Mouse (Mus musculus) liver, embryonic 13.5 days (tissue): ENCODE results near the gene Hspb9. TPM values are rescaled to one million over a fixed set of nuclear protein-coding genes. Genes with fewer than 3 reads are reported as not detected.
A peak's percentile ranks its signal among the peaks of the same experiment; 100 is the strongest.

Experiments used
- ATAC-seq: fragments of 200-750 bp; cut with Nextera tagmentation; 2 replicates; pipeline ENCODE4 v1.8.0; 2017; ENCODE audit warnings: low read depth, mild to moderate bottlenecking, moderate number of reproducible peaks, moderate library complexity
- DNase-seq: peaks from one replicate; pipeline ENCODE4 v3.0.0; 2022
- H3K27ac ChIP-seq: fragments of 300-500 bp; sonication (generic); 2 replicates; pipeline ENCODE4 v1.5.1; 2015; ENCODE audit warnings: moderate library complexity, mild to moderate bottlenecking, inconsistent platforms
- H3K27me3 ChIP-seq: fragments of 300-500 bp; sonication (generic); 2 replicates; pipeline ENCODE4 v1.6.1; 2015; ENCODE audit warnings: mild to moderate bottlenecking, inconsistent platforms
- H3K36me3 ChIP-seq: fragments of 300-500 bp; sonication (generic); 2 replicates; pipeline ENCODE4 v1.6.1; 2015; ENCODE audit warnings: mild to moderate bottlenecking, inconsistent platforms
- H3K4me1 ChIP-seq: fragments of 300-500 bp; sonication (generic); replicated peaks from 2 replicates; pipeline ENCODE4 v1.6.1; 2015; ENCODE audit warnings: inconsistent platforms
- H3K4me2 ChIP-seq: fragments of 300-500 bp; sonication (generic); 2 replicates; pipeline ENCODE4 v1.6.1; 2015; ENCODE audit warnings: inconsistent platforms, mild to moderate bottlenecking, moderate library complexity
- H3K4me3 ChIP-seq: fragments of 300-500 bp; sonication (generic); replicated peaks from 2 replicates; pipeline ENCODE4 v1.5.1; 2015; ENCODE audit warnings: mild to moderate bottlenecking, inconsistent platforms
- H3K9ac ChIP-seq: fragments of 300-500 bp; sonication (generic); 2 replicates; pipeline ENCODE4 v1.6.1; 2015; ENCODE audit warnings: mild to moderate bottlenecking, inconsistent platforms
- H3K9me3 ChIP-seq: fragments of 300-500 bp; sonication (generic); replicated peaks from 2 replicates; pipeline ENCODE4 v1.6.1; 2016; ENCODE audit warnings: inconsistent platforms
- WGBS: fragments of 180-500 bp; shearing (Covaris S2); methylation state at CpG from one replicate; pipeline ENCODE4 v1.1.7; 2015; ENCODE audit not compliant: insufficient replicate concordance; 5-methylcytosine and 5-hydroxymethylcytosine counted together
- polyA plus RNA-seq: library from polyadenylated mRNA; unstranded; fragments of >200 nt; fragmentation: Nextera tagmentation; extraction: Ambion mirVana; gene quantifications from 2 replicates; pipeline ENCODE4 v1.2.1, GENCODE M21; 2015

The Hspb9 gene
- polyA plus RNA-seq, 1 experiment from 2014 or later: 0.43 TPM

- H3K27ac ChIP-seq: peak overlapping the region; percentile 97
- 69% methylated on average over 9 of the region's 9 CpGs for WGBS
- DNase-seq (no peak), ATAC-seq (no peak)
- peaks cover 48% of the 10 kb centered on the region for H3K36me3 ChIP-seq
- H3K4me2 ChIP-seq: peak overlapping the region; percentile 98
- H3K4me3 ChIP-seq: peak overlapping the region; percentile 99
- peak overlapping the region; percentile 99 for H3K9ac ChIP-seq
- peaks cover 86% of the 10 kb centered on the region for H3K4me1 ChIP-seq
- H3K9me3 ChIP-seq: no peaks in the 10 kb centered on the region
- no peaks in the 10 kb centered on the region for H3K27me3 ChIP-seq
Measured at GRCm38 (mm10) chr11:100735134-100735865, 21.6 kb downstream of the Hspb9 start.

- H3K4me1 ChIP-seq: peaks cover 78% of the 10 kb centered on the region
- no peaks in the 10 kb centered on the region for H3K9me3 ChIP-seq
- peak overlapping the region; percentile 98 for H3K4me2 ChIP-seq
- ATAC-seq (no peak), DNase-seq (no peak)
- H3K36me3 ChIP-seq: peaks cover 40% of the 10 kb centered on the region
- H3K4me3 ChIP-seq: peak overlapping the region; percentile 99
- H3K9ac ChIP-seq: peak overlapping the region; percentile 99
- WGBS: 22% methylated on average over 14 of the region's 14 CpGs
- H3K27ac ChIP-seq: peak overlapping the region; percentile 97
- no peaks in the 10 kb centered on the region for H3K27me3 ChIP-seq
Measured at GRCm38 (mm10) chr11:100735954-100736745, 22.5 kb downstream of the Hspb9 start.

- peak overlapping the region; percentile 98 for H3K4me2 ChIP-seq
- DNase-seq (no peak), ATAC-seq (no peak)
- H3K4me1 ChIP-seq: peaks cover 72% of the 10 kb centered on the region
- peak overlapping the region; percentile 99 for H3K9ac ChIP-seq
- H3K27ac ChIP-seq: peak overlapping the region; percentile 97
- H3K4me3 ChIP-seq: peak overlapping the region; percentile 99
- H3K27me3 ChIP-seq: no peaks in the 10 kb centered on the region
- peaks cover 34% of the 10 kb centered on the region for H3K36me3 ChIP-seq
- 37% methylated on average over 4 of the region's 4 CpGs for WGBS
- H3K9me3 ChIP-seq: no peaks in the 10 kb centered on the region
Measured at GRCm38 (mm10) chr11:100736746-100737080, 23.1 kb downstream of the Hspb9 start.

- Histone ChIP-seq H3K4me2 (peak overlapping the region; percentile 98), H3K36me3 (peaks cover 29% of the 10 kb centered on the region), H3K27me3 (no peaks in the 10 kb centered on the region), H3K4me3 (peak overlapping the region; percentile 99), H3K4me1 (peaks cover 68% of the 10 kb centered on the region), H3K9ac (peak overlapping the region; percentile 99), H3K27ac (peak overlapping the region; percentile 97), H3K9me3 (no peaks in the 10 kb centered on the region)
- peak; percentile 73 for ATAC-seq
- peak; percentile 77 for DNase-seq
- WGBS: under 1% methylated on average over 13 of the region's 13 CpGs
Measured at GRCm38 (mm10) chr11:100737105-100737733, 23.6 kb downstream of the Hspb9 start.

- Histone ChIP-seq H3K27ac (peak within 1 kb of the TSS; percentile 97), H3K36me3 (peaks cover 20% of the 10 kb centered on the region), H3K4me1 (peaks cover 58% of the 10 kb centered on the region), H3K9ac (peak within 1 kb of the TSS; percentile 99), H3K4me2 (peak within 1 kb of the TSS; percentile 98), H3K9me3 (no peaks in the 10 kb centered on the region), H3K4me3 (peak within 1 kb of the TSS; percentile 99), H3K27me3 (no peaks in the 10 kb centered on the region)
- ATAC-seq: peak; percentile 95
- DNase-seq: peak; percentile 100
- under 1% methylated on average over 39 of the region's 39 CpGs for WGBS
Measured at GRCm38 (mm10) chr11:100738066-100738604, 24.5 kb downstream of the Hspb9 start, which contains the start of gene Rab5c. TSS of gene Rab5c (minus strand) at chr11:100738215.

- peak overlapping the region; percentile 69 for H3K9ac ChIP-seq
- peak overlapping the region; percentile 84 for H3K27ac ChIP-seq
Measured at GRCm38 (mm10) chr11:100738749-100739148, 25.1 kb downstream of the Hspb9 start.

DNA sequence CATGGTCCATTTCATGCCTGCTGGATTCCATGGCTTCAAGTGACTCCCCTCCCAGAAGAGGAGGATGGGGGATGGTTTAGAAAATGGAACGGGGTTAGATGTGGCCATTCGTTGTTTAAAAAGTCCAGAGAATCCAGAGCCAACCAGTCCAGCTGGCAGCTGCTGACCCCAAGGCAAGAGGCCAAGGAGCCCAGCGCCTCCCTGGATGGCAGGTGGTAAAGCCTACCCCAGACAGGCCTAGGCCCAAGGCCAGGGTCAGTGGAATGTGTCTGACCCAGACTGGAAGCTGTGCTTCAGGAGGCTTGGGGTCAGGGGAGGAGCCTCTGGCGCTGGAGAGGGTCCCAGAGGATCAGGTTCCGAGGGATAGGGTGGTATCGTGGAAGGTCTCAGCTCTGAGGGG is 27.7 kb downstream of the Hspb9 start:
- Histone ChIP-seq H3K9ac (no peak overlapping the region), H3K27ac (no peak overlapping the region), H3K4me1 (peaks cover 31% of the 10 kb centered on the region), H3K9me3 (no peaks in the 10 kb centered on the region), H3K36me3 (no peaks in the 10 kb centered on the region), H3K4me2 (no peak overlapping the region), H3K4me3 (no peak overlapping the region), H3K27me3 (peaks cover 12% of the 10 kb centered on the region; the same call in 1 of the 2 replicates)
- no peak for ATAC-seq
- no peak for DNase-seq
- 71% methylated on average over 6 of the region's 6 CpGs for WGBS

More at GRCm38 (mm10) chr11:100738749-100739148, 25.1 kb downstream of the Hspb9 start:
- no peaks in the 10 kb centered on the region for H3K9me3 ChIP-seq
- H3K4me2 ChIP-seq: peak overlapping the region; percentile 77
- H3K36me3 ChIP-seq: peaks cover 15% of the 10 kb centered on the region
- H3K4me1 ChIP-seq: peaks cover 52% of the 10 kb centered on the region
- no peaks in the 10 kb centered on the region for H3K27me3 ChIP-seq
- 24% methylated on average over 5 of the region's 5 CpGs for WGBS
- ATAC-seq (no peak), DNase-seq (no peak)
- H3K4me3 ChIP-seq: peak overlapping the region; percentile 99

GRCm38 (mm10) chr11:100745085-100745484 is 31.4 kb downstream of the Hspb9 start:
- ATAC-seq (no peak), DNase-seq (peak; percentile 38)
- WGBS: 14% methylated on average over 6 of the region's 6 CpGs
- no peak overlapping the region for H3K27ac ChIP-seq
- H3K4me2 ChIP-seq: no peak overlapping the region
- H3K4me3 ChIP-seq: no peak overlapping the region
- H3K36me3 ChIP-seq: no peaks in the 10 kb centered on the region
- no peak overlapping the region for H3K9ac ChIP-seq
- peaks cover 45% of the 10 kb centered on the region for H3K27me3 ChIP-seq
- H3K9me3 ChIP-seq: no peaks in the 10 kb centered on the region
- H3K4me1 ChIP-seq: peaks cover 24% of the 10 kb centered on the region

DNA sequence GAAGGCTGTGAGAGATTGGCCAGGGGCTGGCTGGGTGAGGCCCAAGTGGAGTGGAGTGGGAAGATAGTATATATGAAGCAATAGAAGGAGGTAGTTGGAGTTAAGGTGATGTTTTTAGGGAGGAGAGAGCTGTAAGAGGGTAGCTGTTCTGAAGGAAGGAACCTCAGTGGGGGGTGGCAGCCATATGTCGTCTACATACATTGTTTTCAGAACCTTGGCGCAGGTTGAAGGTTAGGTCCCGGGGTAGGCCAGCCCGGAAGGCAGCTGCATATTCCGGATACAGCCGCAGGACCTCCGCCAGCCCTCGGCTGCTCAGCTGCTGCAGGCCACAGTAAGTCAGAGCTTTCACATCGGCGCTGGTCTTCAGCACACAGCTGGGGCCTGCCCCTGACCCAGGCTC is 32.9 kb downstream of the Hspb9 start:
- Histone ChIP-seq H3K9me3 (no peaks in the 10 kb centered on the region), H3K36me3 (no peaks in the 10 kb centered on the region), H3K27me3 (peaks cover 50% of the 10 kb centered on the region), H3K4me1 (peaks cover 23% of the 10 kb centered on the region), H3K4me3 (no peak overlapping the region), H3K9ac (no peak overlapping the region), H3K27ac (no peak overlapping the region), H3K4me2 (no peak overlapping the region)
- WGBS: 78% methylated on average over 10 of the region's 10 CpGs
- DNase-seq: no peak
- no peak for ATAC-seq

GRCm38 (mm10) chr11:100747114-100747513 is 33.5 kb downstream of the Hspb9 start:
- Histone ChIP-seq H3K4me1 (peaks cover 23% of the 10 kb centered on the region), H3K9me3 (no peaks in the 10 kb centered on the region), H3K27ac (no peak overlapping the region), H3K4me2 (no peak overlapping the region), H3K9ac (no peak overlapping the region), H3K4me3 (no peak overlapping the region), H3K36me3 (no peaks in the 10 kb centered on the region), H3K27me3 (peaks cover 56% of the 10 kb centered on the region)
- DNase-seq (no peak), ATAC-seq (peak; percentile 58)
- 50% methylated on average over 5 of the region's 5 CpGs for WGBS

DNA sequence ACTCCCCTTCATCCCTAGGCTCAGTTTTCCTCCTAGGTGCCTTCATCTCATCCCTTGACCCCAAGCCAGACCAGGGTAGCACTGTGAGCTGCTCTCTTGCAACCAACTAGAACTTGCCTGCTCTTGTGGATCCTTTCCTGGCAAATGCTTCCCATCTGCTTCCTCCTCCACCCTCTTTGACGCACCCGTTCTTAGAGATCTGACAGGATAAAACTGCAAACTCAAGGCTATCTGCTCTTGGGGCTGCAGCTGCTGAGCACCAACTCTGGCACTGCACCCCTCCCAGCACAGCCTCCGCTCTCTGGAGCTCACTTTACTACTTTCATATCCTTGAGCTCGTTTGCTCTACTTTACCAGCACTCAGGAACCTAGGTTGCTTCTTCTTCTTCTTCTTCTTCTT is 35.0 kb downstream of the Hspb9 start:
- Histone ChIP-seq H3K9ac (no peak overlapping the region), H3K36me3 (no peaks in the 10 kb centered on the region), H3K4me1 (peaks cover 23% of the 10 kb centered on the region), H3K27ac (no peak overlapping the region), H3K4me3 (no peak overlapping the region), H3K27me3 (peaks cover 67% of the 10 kb centered on the region), H3K4me2 (no peak overlapping the region), H3K9me3 (no peaks in the 10 kb centered on the region)
- 35% methylated on average over 4 of the region's 4 CpGs for WGBS
- DNase-seq: no peak
- no peak for ATAC-seq
